Mouse (Mus musculus) liver, embryonic 14.5 days (tissue): ENCODE results near the gene Klhl8. TPM values are rescaled to one million over a fixed set of nuclear protein-coding genes. Genes with fewer than 3 reads are reported as not detected.

Experiments used
- ATAC-seq: fragments of 200-750 bp; cut with Nextera tagmentation; 2 replicates; pipeline ENCODE4 v1.8.0; 2017; ENCODE audit warnings: moderate number of reproducible peaks, mild to moderate bottlenecking, moderate library complexity; ENCODE audit not compliant: insufficient read depth
- DNase-seq, 3 experiments: peaks; one replicate each; pipeline ENCODE4 v3.0.0-alpha.2; 2012 to 2013; ENCODE audit warnings: low read depth in 3 of 3, low spot score in 3 of 3
- H3K27ac ChIP-seq: fragments of 300-500 bp; sonication (generic); 2 replicates; pipeline ENCODE4 v1.5.1; 2014; ENCODE audit warnings: moderate library complexity, mild to moderate bottlenecking, control low read depth, inconsistent platforms
- H3K27me3 ChIP-seq: fragments of 300-500 bp; sonication (generic); 2 replicates; pipeline ENCODE4 v1.6.1; 2014; ENCODE audit warnings: mild to moderate bottlenecking, low read length, moderate library complexity; ENCODE audit not compliant: control insufficient read depth, insufficient read depth
- H3K36me3 ChIP-seq: fragments of 300-500 bp; sonication (generic); replicated peaks from 2 replicates; pipeline ENCODE4 v1.6.1; 2014; ENCODE audit warnings: low read depth; ENCODE audit not compliant: control insufficient read depth, insufficient read depth
- H3K4me1 ChIP-seq, 2 experiments: fragments of 200-500 bp in 1 of 2; fragments of 300-500 bp in 1 of 2; sonication (generic) in 1 of 2; replicated peaks; 2 replicates each; pipeline ENCODE4 v1.6.1; 2012 to 2014; ENCODE audit warnings: antibody characterized with exemption in 1 of 2, inconsistent platforms in 1 of 2, low read length in 1 of 2; ENCODE audit not compliant: control insufficient read depth in 2 of 2, insufficient read depth in 2 of 2
- H3K4me2 ChIP-seq: fragments of 300-500 bp; sonication (generic); 2 replicates; pipeline ENCODE4 v1.6.1; 2014; ENCODE audit warnings: low read depth, mild to moderate bottlenecking, control low read depth, moderate library complexity
- H3K4me3 ChIP-seq, 2 experiments: fragments of 200-500 bp in 1 of 2; fragments of 300-500 bp in 1 of 2; sonication (generic) in 1 of 2; 2 replicates each; pipeline ENCODE4 v1.5.1; 2012 to 2014; ENCODE audit warnings: low read depth in 2 of 2, low read length in 2 of 2, mild to moderate bottlenecking in 2 of 2, control low read depth in 1 of 2, inconsistent platforms in 1 of 2, moderate library complexity in 1 of 2; ENCODE audit not compliant: insufficient read depth in 1 of 2
- H3K9ac ChIP-seq: fragments of 300-500 bp; sonication (generic); replicated peaks from 2 replicates; pipeline ENCODE4 v1.6.1; 2014; ENCODE audit warnings: mild to moderate bottlenecking, control low read depth, moderate library complexity
- H3K9me3 ChIP-seq: fragments of 300-500 bp; sonication (generic); 2 replicates; pipeline ENCODE4 v1.6.1; 2016; ENCODE audit warnings: low read length, mixed read lengths; ENCODE audit not compliant: control insufficient read depth
- CTCF ChIP-seq: IDR thresholded peaks from 2 replicates; pipeline ENCODE4 v1.5.1; 2016; ENCODE audit warnings: antibody characterized with exemption, low read depth, control low read depth
- EP300 ChIP-seq: IDR thresholded peaks from 2 replicates; pipeline ENCODE4 v1.6.1; 2016; ENCODE audit warnings: antibody characterized with exemption, low read depth
- WGBS: fragments of 180-500 bp; shearing (Covaris S2); extraction: QIAGEN DNeasy Blood & Tissue Kit; methylation state at CpG from one replicate; pipeline ENCODE4 v1.1.7; 2014; ENCODE audit not compliant: insufficient replicate concordance; 5-methylcytosine and 5-hydroxymethylcytosine counted together
- polyA plus RNA-seq, 2 experiments: library from polyadenylated mRNA; depleted of rRNA in 1 of 2; stranded (reverse) in 1 of 2; unstranded in 1 of 2; fragments of >200 nt; fragmentation: Nextera tagmentation in 1 of 2; extraction: Ambion mirVana in 1 of 2; gene quantifications; 2 replicates each; pipeline versions ENCODE4 v1.2.1 to v1.2.3; 2012 to 2014

Gene Klhl8
- polyA plus RNA-seq, 2 experiments: 0.98 to 0.99 TPM

- H3K36me3 ChIP-seq: peaks cover 100% of the 10 kb centered on the region
Observed at GRCm38 (mm10) chr5:103830886-103831285, 80.2 kb downstream of the Klhl8 start.

GRCm38 (mm10) chr5:103829158-103829557 lies 81.9 kb downstream of the Klhl8 start:
- DNase-seq: no peak
- no peaks in the 10 kb centered on the region for H3K4me1 ChIP-seq
- H3K4me2 ChIP-seq: no peak overlapping the region
- H3K27ac ChIP-seq: no peak overlapping the region
- 92% methylated on average over 12 of the region's 12 CpGs for WGBS
- H3K9me3 ChIP-seq: no peaks in the 10 kb centered on the region
- H3K27me3 ChIP-seq: no peaks in the 10 kb centered on the region
- no peak overlapping the region for H3K9ac ChIP-seq
- peaks cover 92% of the 10 kb centered on the region for H3K36me3 ChIP-seq
- ATAC-seq: no peak
- no peak overlapping the region for H3K4me3 ChIP-seq
- TF ChIP-seq CTCF (no peak), EP300 (no peak)

More at GRCm38 (mm10) chr5:103830886-103831285, 80.2 kb downstream of the Klhl8 start:
- Histone ChIP-seq H3K27ac (no peak overlapping the region), H3K9me3 (no peaks in the 10 kb centered on the region), H3K4me1 (no peaks in the 10 kb centered on the region), H3K9ac (no peak overlapping the region), H3K27me3 (no peaks in the 10 kb centered on the region), H3K4me3 (no peak overlapping the region), H3K4me2 (no peak overlapping the region)
- no peak for TF ChIP-seq CTCF
- no peak for TF ChIP-seq EP300
- no peak for ATAC-seq
- WGBS: 88% methylated on average over 1 of the region's 1 CpGs
- DNase-seq: no peak

- H3K27ac ChIP-seq: no peak overlapping the region
- no peaks in the 10 kb centered on the region for H3K9me3 ChIP-seq
- H3K4me2 ChIP-seq: no peak overlapping the region
- TF ChIP-seq CTCF (no peak), EP300 (no peak)
- no peaks in the 10 kb centered on the region for H3K27me3 ChIP-seq
- no peak overlapping the region for H3K4me3 ChIP-seq
- no peak overlapping the region for H3K9ac ChIP-seq
- peaks cover 90% of the 10 kb centered on the region for H3K36me3 ChIP-seq
- no peaks in the 10 kb centered on the region for H3K4me1 ChIP-seq
- DNase-seq (no peak), ATAC-seq (no peak)
- 81% methylated on average over 8 of the region's 8 CpGs for WGBS
Observed at GRCm38 (mm10) chr5:103828729-103829128, 82.3 kb downstream of the Klhl8 start.

- no peak for TF ChIP-seq CTCF
- no peak for TF ChIP-seq EP300
- Histone ChIP-seq H3K4me1 (no peaks in the 10 kb centered on the region), H3K9ac (no peak overlapping the region), H3K36me3 (peaks cover 89% of the 10 kb centered on the region), H3K27ac (no peak overlapping the region), H3K4me3 (no peak overlapping the region), H3K9me3 (no peaks in the 10 kb centered on the region), H3K27me3 (no peaks in the 10 kb centered on the region), H3K4me2 (no peak overlapping the region)
- WGBS: 92% methylated on average over 21 of the region's 21 CpGs
- ATAC-seq (no peak), DNase-seq (no peak)
Observed at GRCm38 (mm10) chr5:103828304-103828703, 82.8 kb downstream of the Klhl8 start.

- no peaks in the 10 kb centered on the region for H3K9me3 ChIP-seq
- peaks cover 61% of the 10 kb centered on the region for H3K36me3 ChIP-seq
- H3K4me2 ChIP-seq: no peak overlapping the region
- TF ChIP-seq CTCF (no peak), EP300 (no peak)
- no peak overlapping the region for H3K4me3 ChIP-seq
- WGBS: 89% methylated on average over 5 of the region's 5 CpGs
- ATAC-seq (no peak), DNase-seq (no peak)
- peaks cover 0 to 5% of the 10 kb centered on the region in 2 experiments; a peak in 1 of 4 replicates for H3K4me1 ChIP-seq
- no peak overlapping the region for H3K9ac ChIP-seq
- no peak overlapping the region for H3K27ac ChIP-seq
- H3K27me3 ChIP-seq: no peaks in the 10 kb centered on the region
Observed at GRCm38 (mm10) chr5:103822949-103823348, 88.1 kb downstream of the Klhl8 start.
